Mouse (Mus musculus) CH12.LX (cell line): ENCODE results near the gene Cxcl9. TPM values are rescaled to one million over a fixed set of nuclear protein-coding genes. Genes with fewer than 3 reads are reported as not detected.

Experiments
- DNase-seq: peaks from one replicate; pipeline ENCODE4 v3.0.0-alpha.2; 2013; ENCODE audit errors: extremely low read depth
- H3K27ac ChIP-seq: 2 replicates; pipeline ENCODE4 v1.5.1; 2012; ENCODE audit warnings: low read depth, mild to moderate bottlenecking, control low read depth, moderate library complexity; ENCODE audit not compliant: insufficient read depth
- H3K27me3 ChIP-seq: replicated peaks from 2 replicates; pipeline ENCODE3; 2012; ENCODE audit warnings: inconsistent platforms
- H3K36me3 ChIP-seq, 2 experiments: replicated peaks in 1 of 2; 2 replicates each; pipeline versions ENCODE3 to v1.6.1; 2012; ENCODE audit warnings: inconsistent platforms in 1 of 2, low read length in 1 of 2, mild to moderate bottlenecking in 1 of 2, mixed read lengths in 1 of 2, moderate library complexity in 1 of 2; ENCODE audit not compliant: control insufficient read depth in 1 of 2, insufficient read depth in 1 of 2
- H3K4me1 ChIP-seq, 2 experiments: 2 replicates each; pipeline ENCODE4 v1.6.1; 2012; ENCODE audit warnings: inconsistent platforms in 1 of 2, moderate library complexity in 1 of 2; ENCODE audit not compliant: insufficient read depth in 2 of 2, control insufficient read depth in 1 of 2
- H3K4me2 ChIP-seq: 2 replicates; pipeline ENCODE4 v1.6.1; 2012; ENCODE audit warnings: low read depth, mild to moderate bottlenecking, control low read depth; ENCODE audit not compliant: poor library complexity, insufficient read depth, severe bottlenecking
- H3K4me3 ChIP-seq, 3 experiments: fragments of 150-350 bp in 1 of 3; sonication (generic) in 1 of 3; replicated peaks in 1 of 3; 2 replicates each; pipeline versions ENCODE3 to v1.5.1; 2011 to 2012; ENCODE audit warnings: low read depth in 2 of 3, low read length in 2 of 3, mild to moderate bottlenecking in 2 of 3, moderate library complexity in 2 of 3, control low read depth in 1 of 3, improper control_type of control experiment in 1 of 3, inconsistent platforms in 1 of 3, mixed read lengths in 1 of 3; ENCODE audit not compliant: poor library complexity in 1 of 3
- H3K79me2 ChIP-seq: replicated peaks from 2 replicates; pipeline ENCODE4 v1.6.1; 2012; ENCODE audit warnings: mild to moderate bottlenecking, moderate library complexity; ENCODE audit not compliant: control insufficient read depth, poor library complexity, insufficient read depth, severe bottlenecking; ENCODE audit errors: extremely low read depth
- H3K9ac ChIP-seq: 2 replicates; pipeline ENCODE4 v1.6.1; 2012; ENCODE audit warnings: low read depth, mild to moderate bottlenecking, control low read depth, moderate library complexity; ENCODE audit not compliant: insufficient read depth
- H3K9me3 ChIP-seq: replicated peaks from 2 replicates; pipeline ENCODE3; 2012; ENCODE audit warnings: low read length, inconsistent platforms, mixed read lengths
- BHLHE40 ChIP-seq: IDR thresholded peaks from 2 replicates; pipeline ENCODE4 v1.6.1; 2011; ENCODE audit warnings: mild to moderate bottlenecking, low read depth, low read length, improper control_type of control experiment
- CHD1 ChIP-seq: IDR thresholded peaks from 2 replicates; pipeline ENCODE4 v1.6.1; 2012; ENCODE audit warnings: low read depth, low read length, improper control_type of control experiment, inconsistent platforms
- CHD2 ChIP-seq: IDR thresholded peaks from 2 replicates; pipeline ENCODE4 v1.6.1; 2011; ENCODE audit warnings: low read length, improper control_type of control experiment
- CTCF ChIP-seq, 2 experiments: IDR thresholded peaks in 1 of 2; conservative IDR thresholded peaks in 1 of 2; 2 replicates each; pipeline ENCODE4 v1.5.1; 2011 to 2012; ENCODE audit warnings: low read depth in 2 of 2, low read length in 2 of 2, improper control_type of control experiment in 1 of 2, inconsistent platforms in 1 of 2, mild to moderate bottlenecking in 1 of 2, moderate library complexity in 1 of 2
- E2F4 ChIP-seq: IDR thresholded peaks from 2 replicates; pipeline ENCODE4 v1.6.1; 2011; ENCODE audit warnings: low read depth, low read length, improper control_type of control experiment; ENCODE audit not compliant: insufficient replicate concordance
- ELF1 ChIP-seq: IDR thresholded peaks from 2 replicates; pipeline ENCODE4 v1.6.1; 2014; ENCODE audit warnings: low read depth, mild to moderate bottlenecking, inconsistent platforms, low read length, improper control_type of control experiment
- EP300 ChIP-seq: IDR thresholded peaks from 2 replicates; pipeline ENCODE4 v1.6.1; 2011; ENCODE audit warnings: low read length, improper control_type of control experiment
- ETS1 ChIP-seq: conservative IDR thresholded peaks from 2 replicates; pipeline ENCODE4 v1.6.1; 2012; ENCODE audit warnings: low read depth, mild to moderate bottlenecking, inconsistent platforms, low read length, improper control_type of control experiment, moderate library complexity
- GABPA ChIP-seq: IDR thresholded peaks from 2 replicates; pipeline ENCODE4 v1.6.1; 2012; ENCODE audit warnings: low read depth, low read length, improper control_type of control experiment, inconsistent platforms; ENCODE audit not compliant: insufficient replicate concordance
- HCFC1 ChIP-seq: IDR thresholded peaks from 2 replicates; pipeline ENCODE4 v1.6.1; 2012; ENCODE audit warnings: low read depth, mild to moderate bottlenecking, inconsistent platforms, low read length, improper control_type of control experiment
- IRF4 ChIP-seq: IDR thresholded peaks from 2 replicates; pipeline ENCODE4 v1.6.1; 2014; ENCODE audit warnings: low read depth, mild to moderate bottlenecking, inconsistent platforms, low read length, improper control_type of control experiment
- JUN ChIP-seq: IDR thresholded peaks from 2 replicates; pipeline ENCODE4 v1.6.1; 2011; ENCODE audit warnings: low read depth, mild to moderate bottlenecking, low read length, improper control_type of control experiment, moderate library complexity; ENCODE audit not compliant: insufficient read depth
- JUND ChIP-seq: conservative IDR thresholded peaks from 2 replicates; pipeline ENCODE4 v1.6.1; 2011; ENCODE audit warnings: low read depth, low read length, improper control_type of control experiment
- KAT2A ChIP-seq: IDR thresholded peaks from 2 replicates; pipeline ENCODE4 v1.6.1; 2012; ENCODE audit warnings: low read length, improper control_type of control experiment, inconsistent platforms; ENCODE audit not compliant: insufficient replicate concordance
- MAFK ChIP-seq: IDR thresholded peaks from 2 replicates; pipeline ENCODE4 v1.6.1; 2011; ENCODE audit warnings: low read length, improper control_type of control experiment; ENCODE audit not compliant: insufficient replicate concordance
- MAX ChIP-seq: IDR thresholded peaks from 2 replicates; pipeline ENCODE4 v1.6.1; 2011; ENCODE audit warnings: low read length, improper control_type of control experiment
- MAZ ChIP-seq: IDR thresholded peaks from 2 replicates; pipeline ENCODE4 v1.6.1; 2012; ENCODE audit warnings: low read depth, mild to moderate bottlenecking, inconsistent platforms, low read length, improper control_type of control experiment, moderate library complexity
- MEF2A ChIP-seq: IDR thresholded peaks from 2 replicates; pipeline ENCODE4 v1.6.1; 2014; ENCODE audit warnings: low read depth, mild to moderate bottlenecking, inconsistent platforms, low read length, improper control_type of control experiment, borderline replicate concordance
- MXI1 ChIP-seq: IDR thresholded peaks from 2 replicates; pipeline ENCODE4 v1.6.1; 2011; ENCODE audit warnings: mild to moderate bottlenecking, low read depth, low read length, improper control_type of control experiment
- MYC ChIP-seq: IDR thresholded peaks from 2 replicates; pipeline ENCODE4 v1.6.1; 2011; ENCODE audit warnings: low read depth, mild to moderate bottlenecking, improper control_type of control experiment, low read length
- NELFE ChIP-seq: IDR thresholded peaks from 2 replicates; pipeline ENCODE4 v1.6.1; 2011; ENCODE audit warnings: low read depth, low read length, improper control_type of control experiment
- NRF1 ChIP-seq: IDR thresholded peaks from 2 replicates; pipeline ENCODE4 v1.6.1; 2014; ENCODE audit warnings: low read depth, mild to moderate bottlenecking, inconsistent platforms, low read length, improper control_type of control experiment, moderate library complexity
- PAX5 ChIP-seq: IDR thresholded peaks from 2 replicates; pipeline ENCODE4 v1.6.1; 2012; ENCODE audit warnings: low read length, inconsistent platforms, mixed read lengths
- POLR2A ChIP-seq: IDR thresholded peaks from 2 replicates; pipeline ENCODE4 v1.6.1; 2011; ENCODE audit warnings: low read depth, mild to moderate bottlenecking, improper control_type of control experiment, low read length
- POLR2AphosphoS2 ChIP-seq: IDR thresholded peaks from 2 replicates; pipeline ENCODE4 v1.6.1; 2011; ENCODE audit warnings: low read depth, low read length, improper control_type of control experiment
- RAD21 ChIP-seq: IDR thresholded peaks from 2 replicates; pipeline ENCODE4 v1.6.1; 2011; ENCODE audit warnings: low read depth, mild to moderate bottlenecking, low read length, improper control_type of control experiment, moderate library complexity
- RCOR1 ChIP-seq: conservative IDR thresholded peaks from 2 replicates; pipeline ENCODE4 v1.6.1; 2012; ENCODE audit warnings: low read depth, mild to moderate bottlenecking, inconsistent platforms, low read length, improper control_type of control experiment
- SIN3A ChIP-seq: IDR thresholded peaks from 2 replicates; pipeline ENCODE4 v1.6.1; 2012; ENCODE audit warnings: low read length, improper control_type of control experiment, inconsistent platforms
- SMC3 ChIP-seq: IDR thresholded peaks from 2 replicates; pipeline ENCODE4 v1.6.1; 2011; ENCODE audit warnings: low read depth, low read length, improper control_type of control experiment
- TBP ChIP-seq: conservative IDR thresholded peaks from 2 replicates; pipeline ENCODE4 v1.6.1; 2011; ENCODE audit warnings: low read depth, low read length, improper control_type of control experiment
- TCF12 ChIP-seq: IDR thresholded peaks from 2 replicates; pipeline ENCODE4 v1.6.1; 2014; ENCODE audit warnings: low read depth, mild to moderate bottlenecking, inconsistent platforms, low read length, improper control_type of control experiment
- UBTF ChIP-seq: IDR thresholded peaks from 2 replicates; pipeline ENCODE4 v1.6.1; 2012; ENCODE audit warnings: low read depth, mild to moderate bottlenecking, inconsistent platforms, low read length, improper control_type of control experiment, moderate library complexity
- USF1 ChIP-seq: IDR thresholded peaks from 2 replicates; pipeline ENCODE4 v1.6.1; 2014; ENCODE audit warnings: low read depth, mild to moderate bottlenecking, inconsistent platforms, low read length, improper control_type of control experiment
- USF2 ChIP-seq: conservative IDR thresholded peaks from 2 replicates; pipeline ENCODE4 v1.6.1; 2011; ENCODE audit warnings: low read depth, low read length, improper control_type of control experiment
- ZC3H11A ChIP-seq: IDR thresholded peaks from 2 replicates; pipeline ENCODE4 v1.6.1; 2012; ENCODE audit warnings: low read depth, mild to moderate bottlenecking, inconsistent platforms, low read length, improper control_type of control experiment
- ZKSCAN1 ChIP-seq: IDR thresholded peaks from 2 replicates; pipeline ENCODE4 v1.6.1; 2012; ENCODE audit warnings: low read depth, inconsistent platforms, low read length, improper control_type of control experiment, borderline replicate concordance
- ZMIZ1 ChIP-seq: IDR thresholded peaks from 2 replicates; pipeline ENCODE4 v1.6.1; 2012; ENCODE audit warnings: low read depth, mild to moderate bottlenecking, inconsistent platforms, low read length, improper control_type of control experiment
- ZNF384 ChIP-seq: IDR thresholded peaks from 2 replicates; pipeline ENCODE4 v1.6.1; 2012; ENCODE audit warnings: low read depth, low read length, improper control_type of control experiment, inconsistent platforms
- dilution Hi-C: fragments of 300-500 bp; cut with MboI; formaldehyde crosslinking; loops from 2 replicates; pipeline ENCODE4 v1.14.3; 2020; ENCODE audit warnings: low sequenced_read_pairs; ENCODE audit not compliant: extremely low pct_unique_long_range_greater_than_20kb, extremely low pct_ligation_motif_present
- in situ Hi-C: fragments of 300-500 bp; cut with MboI; formaldehyde crosslinking; loops from 3 replicates; pipeline ENCODE4 v1.14.3; 2019; ENCODE audit warnings: low sequenced_read_pairs, low pct_ligation_motif_present, low pct_unique_long_range_greater_than_20kb, mixed read lengths
- polyA plus RNA-seq: library from polyadenylated mRNA; unstranded; fragments of >175 nt; gene quantifications from 2 replicates; pipeline ENCODE4 v1.2.1, GENCODE M21; 2012; ENCODE audit warnings: low read depth; ENCODE audit not compliant: insufficient read length
- total RNA-seq, 2 experiments: library from RNA; depleted of rRNA; stranded (reverse); fragments of 300-350 nt in 1 of 2; fragments of >200 nt in 1 of 2; gene quantifications; 2 replicates each; pipeline ENCODE4 v1.2.3; 2012 to 2014

The Cxcl9 gene
- total and polyA plus RNA-seq, 3 experiments: not detected

GRCm38 (mm10) chr5:92312046-92312715 is 15.7 kb downstream of the Cxcl9 start:
- H3K4me1 ChIP-seq: peaks cover 11 to 22% of the 10 kb centered on the region in 2 experiments
- dilution Hi-C loops: no loop called here
- no peaks in the 10 kb centered on the region for H3K9me3 ChIP-seq
- peak overlapping the region; percentile 90 for H3K4me2 ChIP-seq
- no peaks in the 10 kb centered on the region for H3K27me3 ChIP-seq
- peak; percentile 92 for DNase-seq
- no peak overlapping the region for H3K27ac ChIP-seq
- no peak overlapping the region for H3K9ac ChIP-seq
- H3K36me3 ChIP-seq: peaks cover 3 to 14% of the 10 kb centered on the region in 2 experiments
- TF ChIP-seq ZMIZ1: no peak
- TF ChIP-seq KAT2A: no peak
- no peak for TF ChIP-seq E2F4
- peak; percentile 96 for TF ChIP-seq RAD21
- peak; percentile 91 for TF ChIP-seq ZC3H11A
- no peak for TF ChIP-seq POLR2AphosphoS2
- TF ChIP-seq MYC: peak; percentile 84
- TF ChIP-seq MAX: peak; percentile 57; the same call in 1 of the 2 replicates
- TF ChIP-seq RCOR1: no peak
- 0 out of 2 replicates have a peak, but pooled peaks have one; percentile 35 for TF ChIP-seq EP300
- peak; percentile 88 to 96 for TF ChIP-seq CTCF (conservative IDR thresholded peaks at IDR 0.05 in 1 of 2, IDR thresholded peaks at IDR 0.05 in 1 of 2; ENCODE audit: low read depth in 2 of 2, low read length in 2 of 2)
- TF ChIP-seq JUN: no peak
- TF ChIP-seq MXI1: 0 out of 2 replicates have a peak, but pooled peaks have one; percentile 41
- no peak for TF ChIP-seq USF1
- no peak for TF ChIP-seq PAX5
- TF ChIP-seq CHD2: no peak; the same call in 1 of the 2 replicates
- TF ChIP-seq SMC3: peak; percentile 95
- no peak for TF ChIP-seq GABPA
- no peak for TF ChIP-seq ZNF384
- peak; percentile 53 for TF ChIP-seq JUND
- TF ChIP-seq ZKSCAN1: no peak
- no peak for TF ChIP-seq NRF1
- TF ChIP-seq HCFC1: 0 out of 2 replicates have a peak, but pooled peaks have one; percentile 16
- TF ChIP-seq MAFK: no peak
- TF ChIP-seq ETS1: 0 out of 2 replicates have a peak, but pooled peaks have one; percentile 9
- no peak for TF ChIP-seq USF2
- TF ChIP-seq NELFE: peak; percentile 52; the same call in 1 of the 2 replicates
- no peak for TF ChIP-seq MAZ
- no peak for TF ChIP-seq CHD1
- TF ChIP-seq BHLHE40: peak; percentile 84
- peak; percentile 57 for TF ChIP-seq IRF4
- peak; percentile 66; the same call in 1 of the 2 replicates for TF ChIP-seq SIN3A
- peak; percentile 82; the same call in 1 of the 2 replicates for TF ChIP-seq TBP
- TF ChIP-seq ELF1: 0 out of 2 replicates have a peak, but pooled peaks have one; percentile 37
- TF ChIP-seq POLR2A: no peak
- no peak for TF ChIP-seq UBTF
- TF ChIP-seq TCF12: no peak
- TF ChIP-seq MEF2A: no peak
- no peak overlapping the region for H3K4me3 ChIP-seq
- in situ Hi-C loops: no loop called here
- peaks cover 25% of the 10 kb centered on the region for H3K79me2 ChIP-seq
